In the genomic region with DNA sequence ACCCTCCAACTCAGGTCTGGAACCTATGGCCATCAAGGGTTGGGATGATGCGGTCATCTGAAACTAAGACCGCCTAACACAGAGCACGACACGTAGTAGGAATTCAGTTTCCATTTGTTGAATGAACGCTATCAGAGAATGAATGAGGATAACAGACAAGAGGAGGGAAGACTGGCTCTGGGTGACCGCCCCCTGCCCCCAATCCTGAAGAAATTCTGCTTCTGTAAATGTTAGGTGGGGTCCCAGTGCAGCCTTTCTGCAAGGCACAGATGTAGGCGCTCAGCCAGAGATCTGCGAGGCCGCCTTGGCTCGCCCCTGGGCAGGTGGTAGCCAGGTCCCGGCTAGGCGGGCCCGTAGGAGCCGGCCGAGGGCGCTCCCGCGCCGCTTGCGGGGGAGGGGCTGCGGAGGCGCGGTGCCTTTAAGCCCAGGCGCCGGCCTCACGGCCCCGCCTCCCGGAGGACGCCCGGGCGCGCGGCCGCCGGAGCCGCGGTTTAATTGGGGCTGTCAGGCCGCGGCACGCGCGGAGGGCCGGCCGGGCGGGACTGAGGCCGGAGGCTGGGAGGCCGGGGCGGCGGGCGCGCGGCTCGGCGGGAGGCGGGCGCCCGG, we compare ENCODE assay signal across 8 mouse cellular contexts. TPM values are rescaled to one million over a fixed set of nuclear protein-coding genes. Genes with fewer than 3 reads are reported as not detected.
DNase-seq lines count a peak whose midpoint lies in the region; ATAC-seq lines count a peak whose summit lies in the region.

A gene (plus strand): TSS at position 521 of the 606 bp plus-strand sequence.

- peak; percentile 88 to 90 for DNase-seq in adrenal gland, adult 18-20 months (ENCODE audit: low spot score in 2 of 2)
- peak; percentile 85 for DNase-seq in gastrocnemius, postnatal 10 days
- DNase-seq in hindlimb bud, embryonic 11.5 days (ENCODE audit: extremely low spot score, low read depth, low spot score) = peak; percentile 35
- peak; percentile 57 to 82 for DNase-seq in left cerebral cortex, adult 8-10 months (ENCODE audit: low spot score in 2 of 2)
- peak; percentile 81 for DNase-seq in right cerebral cortex, postnatal 14 days
- peak; percentile 73 to 84 for DNase-seq in urinary bladder, postnatal 36 days (ENCODE audit: low spot score in 2 of 2)

- no peak; the same call in 1 of the 2 replicates for ATAC-seq in common myeloid progenitor, adult 5-6 weeks (replicated peaks; ENCODE audit: low read depth, poor library complexity, severe bottlenecking)
- ATAC-seq in megakaryocyte, adult 5-6 weeks (ENCODE audit: poor library complexity, severe bottlenecking) = peak; percentile 39

RNA-seq across cellular contexts. Expression of the gene that starts here (rescaled TPM):
- 10 to 100 TPM; 11.8 to 22.2 TPM for total RNA-seq in adrenal gland, adult 18-20 months (2021)
- total RNA-seq in common myeloid progenitor, adult 5-6 weeks (2017) = 10.1 and 23.6 TPM in 2 replicates
- total RNA-seq in gastrocnemius, postnatal 10 days (2021) = 10 to 100 TPM; 16.0 to 19.9 TPM
- 100 to 1,000 TPM in 1 of 4 experiments, 10 to 100 TPM in 3; 89.5 to 103 (median 93.0) TPM for total RNA-seq in left cerebral cortex, adult 8-10 months (2022)
- 71.0 and 83.1 TPM in 2 replicates for total RNA-seq in megakaryocyte, adult 5-6 weeks (2015)
- 28.1 and 35.0 TPM in 2 replicates for total RNA-seq in megakaryocyte, adult 5-6 weeks (2017)

Comparison
In these comparisons a context has a peak if more than half of its experiments do, and no peak if none do; other contexts are left out.
1. DNase-seq: peak in every context shown above with its lines; median percentile 89 in adrenal gland, adult 18-20 months; 85 in gastrocnemius, postnatal 10 days; 81 in right cerebral cortex, postnatal 14 days; 78 in urinary bladder, postnatal 36 days; 70 in left cerebral cortex, adult 8-10 months; 35 in hindlimb bud, embryonic 11.5 days.